Mouse (Mus musculus) heart, embryonic 13.5 days (tissue): ENCODE measurements around the gene Itpr1. TPM values are rescaled to one million over a fixed set of nuclear protein-coding genes. Genes with fewer than 3 reads are reported as not detected.

ENCODE experiments used
- ATAC-seq: fragments of 200-750 bp; cut with Nextera tagmentation; 2 replicates; pipeline ENCODE4 v1.8.0; 2017; ENCODE audit warnings: moderate TSS enrichment; ENCODE audit not compliant: insufficient number of reproducible peaks, low FRiP score, low TSS enrichment; ENCODE audit errors: extremely low read depth
- H3K27ac ChIP-seq: fragments of 300-500 bp; sonication (generic); replicated peaks from 2 replicates; pipeline ENCODE4 v1.5.1; 2015; ENCODE audit warnings: moderate library complexity, mild to moderate bottlenecking, inconsistent platforms
- H3K27me3 ChIP-seq: fragments of 300-500 bp; sonication (generic); replicated peaks from 2 replicates; pipeline ENCODE4 v1.6.1; 2015; ENCODE audit warnings: mild to moderate bottlenecking, inconsistent platforms
- H3K36me3 ChIP-seq: fragments of 300-500 bp; sonication (generic); 2 replicates; pipeline ENCODE4 v1.6.1; 2015; ENCODE audit warnings: mild to moderate bottlenecking, inconsistent platforms
- H3K4me1 ChIP-seq: fragments of 300-500 bp; sonication (generic); 2 replicates; pipeline ENCODE4 v1.6.1; 2015; ENCODE audit warnings: inconsistent platforms
- H3K4me2 ChIP-seq: fragments of 300-500 bp; sonication (generic); 2 replicates; pipeline ENCODE4 v1.6.1; 2015; ENCODE audit warnings: inconsistent platforms, mild to moderate bottlenecking, moderate library complexity
- H3K4me3 ChIP-seq: fragments of 300-500 bp; sonication (generic); 2 replicates; pipeline ENCODE4 v1.5.1; 2015; ENCODE audit warnings: moderate library complexity, mild to moderate bottlenecking, inconsistent platforms
- H3K9ac ChIP-seq: fragments of 300-500 bp; sonication (generic); 2 replicates; pipeline ENCODE4 v1.6.1; 2015; ENCODE audit warnings: inconsistent platforms, mild to moderate bottlenecking, moderate library complexity
- H3K9me3 ChIP-seq: fragments of 300-500 bp; sonication (generic); 2 replicates; pipeline ENCODE4 v1.6.1; 2016; ENCODE audit warnings: inconsistent platforms
- WGBS: fragments of 180-500 bp; shearing (Covaris S2); methylation state at CpG from one replicate; pipeline ENCODE4 v1.1.7; 2015; ENCODE audit warnings: mixed read lengths; 5-methylcytosine and 5-hydroxymethylcytosine counted together
- polyA plus RNA-seq: library from polyadenylated mRNA; unstranded; fragments of >200 nt; fragmentation: Nextera tagmentation; extraction: Ambion mirVana; gene quantifications from 2 replicates; pipeline ENCODE4 v1.2.1, GENCODE M21; 2015

Gene Itpr1
- polyA plus RNA-seq, 1 experiment from 2014 or later = 12.1 TPM

DNA sequence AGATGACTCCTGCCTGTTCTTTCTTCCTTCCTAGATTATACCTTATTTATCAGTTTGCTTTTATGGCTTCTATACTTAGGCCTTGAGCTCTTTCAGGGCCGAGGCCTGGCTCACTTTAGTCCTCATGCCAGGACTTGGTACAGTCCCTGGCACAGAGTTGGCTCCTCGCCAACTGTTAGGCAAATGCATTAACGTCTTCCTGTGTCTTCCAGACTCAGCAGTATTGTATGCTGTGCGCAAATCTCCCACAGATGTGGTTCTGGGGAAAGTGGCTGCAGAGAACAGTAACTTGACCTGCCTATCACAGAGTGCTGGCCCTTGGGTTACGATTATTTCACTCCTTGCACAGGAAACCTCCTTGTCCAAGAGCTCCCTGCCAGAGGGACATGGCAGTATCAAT, 27.9 kb downstream of the Itpr1 start:
- H3K27me3 ChIP-seq = no peaks in the 10 kb centered on the region
- WGBS = 59% methylated on average over 5 of the region's 5 CpGs
- no peak for ATAC-seq
- H3K9ac ChIP-seq = no peak overlapping the region
- no peak overlapping the region for H3K4me2 ChIP-seq
- no peak overlapping the region for H3K27ac ChIP-seq
- peaks cover 44% of the 10 kb centered on the region for H3K4me1 ChIP-seq
- H3K4me3 ChIP-seq = no peak overlapping the region
- H3K9me3 ChIP-seq = no peaks in the 10 kb centered on the region
- peaks cover 27% of the 10 kb centered on the region for H3K36me3 ChIP-seq

DNA sequence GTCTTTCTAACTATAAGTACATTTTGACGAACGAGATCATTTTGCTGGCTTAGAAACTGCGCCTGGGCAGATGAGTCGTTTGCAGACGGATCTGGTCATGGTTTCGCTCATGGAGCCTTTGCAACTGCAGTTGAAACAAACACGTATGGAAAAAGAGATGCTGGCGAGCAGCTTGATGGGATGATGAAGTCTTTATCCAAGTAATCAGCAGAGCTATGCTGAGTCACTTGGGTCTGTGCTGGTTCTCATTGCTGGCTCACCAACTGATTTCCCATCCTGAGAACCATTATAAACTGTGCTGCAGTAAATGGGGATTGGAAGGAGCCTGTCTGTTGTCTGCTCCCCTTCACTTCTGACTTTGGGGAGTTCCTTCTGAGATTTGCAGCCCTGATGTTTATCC, 31.7 kb downstream of the Itpr1 start:
- H3K4me2 ChIP-seq = no peak overlapping the region
- ATAC-seq = no peak
- no peak overlapping the region for H3K9ac ChIP-seq
- WGBS = 81% methylated on average over 8 of the region's 8 CpGs
- no peak overlapping the region for H3K27ac ChIP-seq
- peaks cover 39% of the 10 kb centered on the region for H3K4me1 ChIP-seq
- no peaks in the 10 kb centered on the region for H3K9me3 ChIP-seq
- no peaks in the 10 kb centered on the region for H3K27me3 ChIP-seq
- H3K4me3 ChIP-seq = no peak overlapping the region
- peaks cover 18% of the 10 kb centered on the region for H3K36me3 ChIP-seq

DNA sequence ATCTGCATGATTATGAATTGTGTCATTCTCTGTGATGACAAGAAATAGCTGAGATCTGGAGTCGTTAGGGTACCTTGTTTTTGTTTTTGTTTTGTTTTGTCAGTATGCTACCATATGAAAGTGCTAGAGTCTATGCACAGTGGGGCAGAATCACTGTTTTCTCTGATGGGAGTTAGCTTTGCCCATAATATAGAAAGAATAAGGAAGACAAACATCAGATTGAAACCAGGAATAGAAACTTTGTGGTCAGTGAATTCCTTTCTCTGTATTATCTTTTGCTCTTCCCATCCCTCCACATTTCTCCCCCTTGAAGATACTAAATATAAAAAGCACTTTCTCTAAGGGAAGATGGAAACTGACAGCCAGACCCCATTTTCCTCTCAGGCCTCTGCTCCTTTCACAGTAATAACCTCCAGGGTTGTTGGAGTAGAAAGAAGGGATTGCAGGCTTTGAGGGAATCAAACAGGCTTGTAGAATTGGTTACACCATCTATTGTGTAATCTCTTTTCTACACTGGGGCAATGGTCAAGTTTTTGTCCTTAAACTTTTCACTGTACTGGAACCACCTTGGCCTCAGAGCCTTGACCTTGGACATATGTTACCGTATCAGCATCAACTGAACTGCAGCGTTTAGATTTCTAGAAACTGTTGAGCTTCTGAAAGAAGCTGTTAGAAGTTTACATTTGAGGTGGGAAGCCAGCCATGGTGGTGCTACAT, 33.6 kb downstream of the Itpr1 start:
- Histone ChIP-seq H3K27ac (peak overlapping the region; percentile 48), H3K9ac (no peak overlapping the region), H3K4me3 (no peak overlapping the region), H3K4me1 (peaks cover 44% of the 10 kb centered on the region), H3K36me3 (peaks cover 18% of the 10 kb centered on the region), H3K27me3 (no peaks in the 10 kb centered on the region), H3K4me2 (no peak overlapping the region), H3K9me3 (no peaks in the 10 kb centered on the region)
- no peak for ATAC-seq
- 65% methylated on average over 3 of the region's 3 CpGs for WGBS

DNA sequence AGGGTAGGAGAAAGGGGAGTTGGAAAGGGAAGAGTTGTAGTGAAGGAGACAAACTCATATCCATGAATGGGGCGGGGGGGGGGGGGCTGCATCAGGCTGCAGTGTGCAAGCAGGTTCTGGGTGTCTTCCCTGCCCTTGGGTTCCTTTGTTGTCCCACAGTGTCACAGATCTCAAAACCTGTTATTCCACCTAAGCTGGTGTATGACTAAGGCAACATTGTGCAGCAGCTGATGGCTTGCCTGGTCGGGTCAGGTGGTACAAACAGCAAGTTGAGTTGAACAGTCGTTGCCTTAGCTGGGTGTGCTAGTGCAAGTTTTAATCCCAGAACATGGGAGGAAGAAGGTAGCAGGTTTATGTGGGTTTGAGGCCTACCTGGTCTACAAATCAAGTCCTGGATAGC, 34.3 kb downstream of the Itpr1 start:
- no peak for ATAC-seq
- Histone ChIP-seq H3K9ac (no peak overlapping the region), H3K4me2 (no peak overlapping the region), H3K36me3 (peaks cover 11% of the 10 kb centered on the region), H3K4me1 (peaks cover 48% of the 10 kb centered on the region), H3K27ac (peak overlapping the region; percentile 48), H3K9me3 (no peaks in the 10 kb centered on the region), H3K27me3 (no peaks in the 10 kb centered on the region), H3K4me3 (no peak overlapping the region)
- 79% methylated on average over 2 of the region's 3 CpGs for WGBS

DNA sequence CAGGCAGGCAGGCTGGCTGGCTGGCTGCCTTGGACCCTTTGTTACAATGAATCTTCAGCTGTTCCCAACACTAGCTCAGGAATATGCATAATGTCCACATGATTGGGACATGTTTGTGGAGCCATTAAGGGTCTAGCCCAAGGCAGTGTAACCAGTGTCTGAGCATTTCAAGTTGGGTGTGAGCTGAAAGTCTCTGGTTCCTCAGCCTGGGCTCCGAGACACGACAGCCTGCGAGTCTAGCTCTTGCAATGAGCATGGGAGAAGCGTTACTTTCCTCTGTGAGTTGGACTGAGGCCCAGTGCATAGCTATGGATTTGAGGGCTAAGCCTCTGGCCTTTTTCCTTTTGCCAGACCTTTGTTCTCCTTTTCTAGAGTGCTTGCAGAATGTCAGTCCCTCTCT, 35.6 kb downstream of the Itpr1 start:
- no peak for ATAC-seq
- Histone ChIP-seq H3K27ac (peak overlapping the region; percentile 75), H3K27me3 (no peaks in the 10 kb centered on the region), H3K4me1 (peaks cover 58% of the 10 kb centered on the region), H3K9me3 (no peaks in the 10 kb centered on the region), H3K36me3 (no peaks in the 10 kb centered on the region), H3K4me3 (no peak overlapping the region), H3K9ac (peak overlapping the region; percentile 44; the same call in 1 of the 2 replicates), H3K4me2 (no peak overlapping the region)
- 15% methylated on average over 4 of the region's 4 CpGs for WGBS

DNA sequence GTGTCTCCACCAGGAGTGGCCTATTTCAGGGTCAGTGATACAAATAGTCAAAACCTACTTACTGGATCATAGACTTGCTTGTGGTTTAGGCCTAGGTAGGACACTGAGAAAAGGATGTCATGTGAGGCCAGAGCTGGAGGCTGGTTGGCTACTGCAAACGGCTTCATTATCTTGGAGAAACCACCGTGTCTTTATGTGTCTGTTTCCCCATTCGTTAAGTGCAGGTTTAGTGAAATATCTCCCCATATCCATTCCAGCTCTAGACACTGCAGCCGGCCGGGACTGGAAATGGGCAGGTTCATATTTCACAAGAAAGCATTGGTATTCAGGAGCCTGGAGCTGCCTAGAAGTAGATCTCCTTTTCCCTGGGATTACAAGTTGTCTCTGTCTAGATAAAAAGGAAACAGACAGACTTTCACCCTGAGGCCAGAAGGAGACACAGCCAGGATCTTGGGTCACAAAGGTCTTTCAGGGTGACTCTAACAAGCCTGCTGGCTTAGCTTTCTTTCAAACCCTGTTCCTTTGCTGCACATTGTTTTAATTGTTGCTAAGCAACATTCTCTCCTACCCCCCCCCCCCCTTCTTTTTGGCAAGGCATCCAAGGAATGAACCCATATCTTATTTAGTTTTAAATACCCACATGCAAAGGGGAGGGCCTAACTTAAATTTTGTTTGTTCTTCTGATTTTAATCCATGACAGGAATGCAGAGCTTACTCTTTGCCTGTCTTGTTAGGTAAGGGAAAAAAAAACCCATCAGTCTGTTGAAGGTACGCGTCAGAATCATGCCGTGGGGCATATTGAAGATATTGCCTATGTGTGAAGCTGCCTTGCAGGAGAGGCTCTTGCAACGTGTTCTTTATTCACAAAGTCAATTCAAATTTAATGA, 36.4 kb downstream of the Itpr1 start:
- 29% methylated on average over 9 of the region's 9 CpGs for WGBS

DNA sequence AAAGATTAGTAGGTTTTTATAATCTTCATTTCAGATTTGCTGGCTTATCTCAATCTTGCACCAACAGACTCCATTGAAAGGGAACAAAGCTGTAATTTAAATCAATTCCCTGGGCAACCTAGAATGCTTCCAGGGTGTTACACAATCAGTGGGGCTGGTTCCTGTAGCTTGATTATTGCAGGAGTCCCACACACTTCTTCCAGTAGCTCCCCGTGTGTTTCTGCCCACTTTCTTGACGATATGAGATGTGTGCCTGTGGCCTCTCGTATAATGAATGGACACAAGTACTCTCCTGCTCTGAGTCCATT, 37.0 kb downstream of the Itpr1 start:
- Histone ChIP-seq H3K4me1 (peaks cover 71% of the 10 kb centered on the region), H3K27ac (no peak overlapping the region), H3K9ac (no peak overlapping the region), H3K9me3 (no peaks in the 10 kb centered on the region), H3K36me3 (no peaks in the 10 kb centered on the region), H3K4me2 (no peak overlapping the region), H3K4me3 (no peak overlapping the region), H3K27me3 (no peaks in the 10 kb centered on the region)
- WGBS = 66% methylated on average over 3 of the region's 3 CpGs
- no peak for ATAC-seq

More for the DNA sequence above, 36.4 kb downstream of the Itpr1 start:
- Histone ChIP-seq H3K9me3 (no peaks in the 10 kb centered on the region), H3K4me1 (peaks cover 65% of the 10 kb centered on the region), H3K4me2 (no peak overlapping the region; the same call in 1 of the 2 replicates), H3K36me3 (no peaks in the 10 kb centered on the region), H3K9ac (peak overlapping the region; percentile 44; the same call in 1 of the 2 replicates), H3K4me3 (no peak overlapping the region), H3K27me3 (no peaks in the 10 kb centered on the region), H3K27ac (peak overlapping the region; percentile 75)
- ATAC-seq = no peak

DNA sequence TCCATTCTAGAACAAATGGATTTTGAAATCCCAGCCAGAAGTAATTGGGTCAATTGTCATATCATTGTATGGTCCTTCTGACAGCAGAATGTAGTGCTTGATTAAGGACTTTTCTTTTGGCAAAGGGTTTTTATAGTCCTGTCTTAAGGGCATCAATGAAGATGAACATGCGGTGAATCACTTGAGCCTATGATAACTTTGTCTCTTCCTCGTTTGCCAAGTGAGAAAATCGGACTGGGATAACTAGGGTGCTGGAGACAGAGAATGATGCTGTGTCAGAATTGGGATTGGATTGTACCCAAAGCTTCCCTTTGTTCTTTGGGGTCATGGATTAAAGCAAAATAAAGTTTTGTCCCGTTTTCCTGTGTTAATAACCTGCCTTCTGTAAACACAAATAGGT, 37.5 kb downstream of the Itpr1 start:
- 72% methylated on average over 4 of the region's 4 CpGs for whole genome bisulfite sequencing
- H3K27ac ChIP-seq = no peak overlapping the region
- no peak for ATAC-seq
- no peaks in the 10 kb centered on the region for H3K36me3 ChIP-seq
- no peak overlapping the region for H3K4me2 ChIP-seq
- H3K27me3 ChIP-seq = no peaks in the 10 kb centered on the region
- no peaks in the 10 kb centered on the region for H3K9me3 ChIP-seq
- H3K9ac ChIP-seq = no peak overlapping the region
- H3K4me1 ChIP-seq = peaks cover 77% of the 10 kb centered on the region
- no peak overlapping the region for H3K4me3 ChIP-seq

DNA sequence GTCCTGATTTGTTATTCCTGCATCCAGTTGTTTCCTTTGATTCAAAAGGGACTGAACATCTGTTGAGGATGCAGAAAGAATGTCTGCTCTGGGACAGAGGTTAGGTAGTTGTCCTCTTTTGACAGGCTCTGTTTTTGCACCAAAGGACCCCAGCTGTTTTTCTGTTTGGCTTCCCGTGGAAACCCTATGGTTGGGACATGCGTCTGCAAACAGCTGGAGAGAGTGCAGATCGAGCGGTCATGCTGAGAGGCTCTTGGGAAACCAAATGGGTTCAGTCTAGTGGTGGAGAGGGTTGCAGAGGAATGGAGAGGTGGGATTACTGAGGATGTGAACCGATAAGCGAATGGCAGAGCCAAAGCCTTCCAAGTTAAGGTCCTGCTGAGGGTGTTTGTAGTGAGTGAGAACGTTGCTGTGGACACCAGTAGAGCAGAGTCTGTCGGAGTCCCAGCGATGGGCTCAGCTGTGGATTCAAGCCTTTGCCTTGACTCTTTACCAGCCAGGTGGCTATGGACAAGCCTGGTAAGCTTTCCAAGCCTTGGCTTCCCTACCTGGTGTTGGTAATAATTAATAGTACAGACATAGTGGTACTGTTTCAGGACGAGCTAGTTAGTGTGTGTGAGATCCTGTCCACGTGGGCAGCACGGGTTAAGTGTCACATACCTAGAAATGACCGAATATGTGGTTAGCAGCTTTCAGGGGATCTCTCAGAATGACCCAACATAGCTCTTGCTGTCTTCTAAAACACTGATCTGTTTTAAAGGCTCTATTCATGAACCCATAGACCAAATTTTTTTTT, 39.9 kb downstream of the Itpr1 start:
- Histone ChIP-seq H3K27ac (0 out of 2 replicates have a peak overlapping the region, but pooled peaks have one; percentile 16), H3K9ac (no peak overlapping the region), H3K36me3 (no peaks in the 10 kb centered on the region), H3K9me3 (no peaks in the 10 kb centered on the region), H3K4me1 (peaks cover 75% of the 10 kb centered on the region), H3K4me2 (no peak overlapping the region), H3K4me3 (no peak overlapping the region), H3K27me3 (no peaks in the 10 kb centered on the region)
- WGBS = 61% methylated on average over 13 of the region's 13 CpGs
- ATAC-seq = no peak

DNA sequence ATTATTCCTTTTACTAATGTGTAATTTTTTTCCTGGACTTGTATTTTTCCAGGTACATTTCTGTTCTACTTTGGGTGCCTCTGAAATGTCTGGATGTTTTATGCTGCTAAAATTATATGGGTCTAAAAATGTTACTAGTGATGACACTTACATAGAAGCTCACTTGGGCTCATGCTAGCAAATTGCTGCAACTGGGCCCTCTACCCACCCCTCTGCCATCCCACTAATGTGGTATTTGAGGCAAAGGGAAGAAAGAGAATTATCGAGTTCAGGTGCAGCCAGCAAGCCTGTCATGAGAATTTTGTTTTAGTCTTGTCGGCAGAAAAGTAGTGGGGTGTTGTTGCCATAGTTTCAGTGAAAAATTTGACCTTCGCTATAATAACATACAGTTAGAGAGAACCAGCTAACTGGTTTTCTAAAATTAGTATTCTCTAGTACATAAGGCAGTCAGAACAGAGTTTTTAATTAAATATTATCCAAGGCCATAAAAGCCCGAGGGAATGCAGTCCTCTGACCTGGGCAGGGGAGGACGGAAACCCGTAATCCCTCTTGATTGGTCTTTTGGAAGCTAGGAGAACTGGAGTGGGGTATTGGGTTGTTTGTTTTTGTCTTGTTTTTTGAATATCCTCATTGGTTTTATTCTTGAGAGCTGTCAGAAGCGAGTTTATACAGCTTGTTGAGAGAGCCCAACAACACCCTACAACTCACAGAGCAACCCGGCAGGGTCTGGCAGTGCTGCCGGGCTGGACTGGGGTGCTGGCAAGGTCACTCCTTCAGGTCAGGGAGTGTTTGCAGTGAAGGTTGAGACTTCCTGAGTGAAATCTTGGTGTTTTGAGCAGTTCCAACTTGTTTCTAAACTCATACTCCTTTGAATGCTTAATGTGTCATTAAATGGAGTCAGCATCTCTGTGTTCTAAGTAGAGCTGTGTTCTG, 41.5 kb downstream of the Itpr1 start:
- Histone ChIP-seq H3K4me2 (no peak overlapping the region), H3K9ac (no peak overlapping the region), H3K27me3 (no peaks in the 10 kb centered on the region), H3K4me1 (peaks cover 68% of the 10 kb centered on the region), H3K27ac (no peak overlapping the region), H3K36me3 (no peaks in the 10 kb centered on the region), H3K4me3 (no peak overlapping the region), H3K9me3 (no peaks in the 10 kb centered on the region)
- no peak for ATAC-seq
- 69% methylated on average over 9 of the region's 9 CpGs for WGBS
